Mouse (Mus musculus) adrenal gland, postnatal 14 days (tissue): ENCODE measurements at regions not wholly inside any gene's neighbourhood (a gene's known extent, or its start where the extent isn't known, plus 50 kb on each side); places are given as distances from the start of the nearest gene placed in this dataset.

Experiments
- DNase-seq: peaks from one replicate; pipeline ENCODE4 v3.0.0; 2021; ENCODE audit warnings: mixed read lengths

- no peak for DNase-seq
Measured at GRCm38 (mm10) chr4:10607855-10608576, 266.3 kb upstream of the 2610301B20Rik start.

- no peak for DNase-seq
Measured at GRCm38 (mm10) chr4:10610784-10611183, 263.5 kb upstream of the 2610301B20Rik start.
